Mouse (Mus musculus): ENCODE data around the gene Gnaq. TPM values are rescaled to one million over a fixed set of nuclear protein-coding genes. Genes with fewer than 3 reads are reported as not detected.

The Gnaq gene
- polyA plus RNA-seq, 1 experiment from 2014 or later = 52.7 TPM

GRCm38 (mm10) chr19:16328074-16328850 is 195.6 kb downstream of the Gnaq start:
- DNase-seq = peak; percentile 85
- Histone ChIP-seq H3K36me3 (ENCODE audit: control insufficient read depth, insufficient read depth, low read length) (peaks cover 3% of the 10 kb centered on the region; the same call in 1 of the 2 replicates), H3K27ac (replicated peaks; ENCODE audit: low read depth, low read length) (peak overlapping the region; percentile 76), H3K9ac (replicated peaks; ENCODE audit: low read length) (no peak overlapping the region; the same call in 1 of the 2 replicates), H3K4me1 (ENCODE audit: control insufficient read depth, insufficient read depth, low read length) (peaks cover 28% of the 10 kb centered on the region), H3K27me3 (ENCODE audit: control insufficient read depth, insufficient read depth, low read length) (no peaks in the 10 kb centered on the region), H3K4me3 (replicated peaks; ENCODE audit: low read depth, low read length) (no peak overlapping the region), H3K4me2 (ENCODE audit: low read length) (peak overlapping the region; percentile 27), H3K9me3 (ENCODE audit: control insufficient read depth, low read length) (no peaks in the 10 kb centered on the region)
- WGBS = 27% methylated on average over 7 of the region's 7 CpGs
- ATAC-seq (ENCODE audit: low FRiP score, low TSS enrichment) = peak; percentile 81

- peaks cover 5% of the 10 kb centered on the region; the same call in 1 of the 2 replicates for H3K36me3 ChIP-seq (ENCODE audit: control insufficient read depth, insufficient read depth, low read length)
- H3K4me3 ChIP-seq (replicated peaks; ENCODE audit: low read depth, low read length) = no peak overlapping the region
- peaks cover 28% of the 10 kb centered on the region for H3K4me1 ChIP-seq (ENCODE audit: control insufficient read depth, insufficient read depth, low read length)
- ATAC-seq (ENCODE audit: low FRiP score, low TSS enrichment) (no peak), DNase-seq (no peak)
- 0 out of 2 replicates have a peak overlapping the region, but pooled peaks have one; percentile 76 for H3K27ac ChIP-seq (replicated peaks; ENCODE audit: low read depth, low read length)
- no peaks in the 10 kb centered on the region for H3K27me3 ChIP-seq (ENCODE audit: control insufficient read depth, insufficient read depth, low read length)
- H3K9ac ChIP-seq (replicated peaks; ENCODE audit: low read length) = no peak overlapping the region
- no peaks in the 10 kb centered on the region for H3K9me3 ChIP-seq (ENCODE audit: control insufficient read depth, low read length)
- H3K4me2 ChIP-seq (ENCODE audit: low read length) = no peak overlapping the region
These were observed 196.4 kb downstream of the Gnaq start for GRCm38 (mm10) chr19:16329056-16329455.

GRCm38 (mm10) chr19:16329648-16330047 is 197.0 kb downstream of the Gnaq start:
- no peak for ATAC-seq (ENCODE audit: low FRiP score, low TSS enrichment)
- Histone ChIP-seq H3K27ac (replicated peaks; ENCODE audit: low read depth, low read length) (no peak overlapping the region), H3K4me3 (replicated peaks; ENCODE audit: low read depth, low read length) (no peak overlapping the region), H3K27me3 (ENCODE audit: control insufficient read depth, insufficient read depth, low read length) (no peaks in the 10 kb centered on the region), H3K4me2 (ENCODE audit: low read length) (no peak overlapping the region), H3K9me3 (ENCODE audit: control insufficient read depth, low read length) (no peaks in the 10 kb centered on the region), H3K4me1 (ENCODE audit: control insufficient read depth, insufficient read depth, low read length) (peaks cover 28% of the 10 kb centered on the region), H3K36me3 (ENCODE audit: control insufficient read depth, insufficient read depth, low read length) (peaks cover 8% of the 10 kb centered on the region; the same call in 1 of the 2 replicates), H3K9ac (replicated peaks; ENCODE audit: low read length) (no peak overlapping the region)
- no peak for DNase-seq
- 91% methylated on average over 6 of the region's 6 CpGs for WGBS

GRCm38 (mm10) chr19:16330161-16330560 is 197.5 kb downstream of the Gnaq start:
- no peak for DNase-seq

GRCm38 (mm10) chr19:16331047-16331446 is 198.4 kb downstream of the Gnaq start:
- Histone ChIP-seq H3K27ac (replicated peaks; ENCODE audit: low read depth, low read length) (no peak overlapping the region), H3K4me3 (replicated peaks; ENCODE audit: low read depth, low read length) (no peak overlapping the region), H3K4me2 (ENCODE audit: low read length) (no peak overlapping the region), H3K4me1 (ENCODE audit: control insufficient read depth, insufficient read depth, low read length) (peaks cover 23% of the 10 kb centered on the region), H3K27me3 (ENCODE audit: control insufficient read depth, insufficient read depth, low read length) (no peaks in the 10 kb centered on the region), H3K9me3 (ENCODE audit: control insufficient read depth, low read length) (no peaks in the 10 kb centered on the region), H3K36me3 (ENCODE audit: control insufficient read depth, insufficient read depth, low read length) (peaks cover 18% of the 10 kb centered on the region), H3K9ac (replicated peaks; ENCODE audit: low read length) (no peak overlapping the region)
- ATAC-seq (ENCODE audit: low FRiP score, low TSS enrichment) (no peak), DNase-seq (no peak)
- WGBS = 92% methylated on average over 6 of the region's 6 CpGs

More at GRCm38 (mm10) chr19:16330161-16330560, 197.5 kb downstream of the Gnaq start:
- Histone ChIP-seq H3K9ac (replicated peaks; ENCODE audit: low read length) (no peak overlapping the region), H3K4me3 (replicated peaks; ENCODE audit: low read depth, low read length) (no peak overlapping the region), H3K36me3 (ENCODE audit: control insufficient read depth, insufficient read depth, low read length) (peaks cover 12% of the 10 kb centered on the region), H3K9me3 (ENCODE audit: control insufficient read depth, low read length) (no peaks in the 10 kb centered on the region), H3K27me3 (ENCODE audit: control insufficient read depth, insufficient read depth, low read length) (no peaks in the 10 kb centered on the region), H3K4me2 (ENCODE audit: low read length) (no peak overlapping the region), H3K27ac (replicated peaks; ENCODE audit: low read depth, low read length) (no peak overlapping the region), H3K4me1 (ENCODE audit: control insufficient read depth, insufficient read depth, low read length) (peaks cover 28% of the 10 kb centered on the region)
- ATAC-seq (ENCODE audit: low FRiP score, low TSS enrichment) = no peak
- 95% methylated on average over 7 of the region's 7 CpGs for WGBS

GRCm38 (mm10) chr19:16337866-16338530 is 205.4 kb downstream of the Gnaq start:
- WGBS = 81% methylated on average over 9 of the region's 9 CpGs
- no peak for ATAC-seq (ENCODE audit: low FRiP score, low TSS enrichment)
- 0 out of 2 replicates have a peak overlapping the region, but pooled peaks have one; percentile 26 for H3K27ac ChIP-seq (replicated peaks; ENCODE audit: low read depth, low read length)

GRCm38 (mm10) chr19:16339954-16340586 is 207.4 kb downstream of the Gnaq start:
- Histone ChIP-seq H3K9ac (replicated peaks; ENCODE audit: low read length) (no peak overlapping the region), H3K36me3 (ENCODE audit: control insufficient read depth, insufficient read depth, low read length) (peaks cover 9% of the 10 kb centered on the region), H3K27me3 (ENCODE audit: control insufficient read depth, insufficient read depth, low read length) (no peaks in the 10 kb centered on the region), H3K4me3 (replicated peaks; ENCODE audit: low read depth, low read length) (no peak overlapping the region), H3K4me2 (ENCODE audit: low read length) (no peak overlapping the region), H3K27ac (replicated peaks; ENCODE audit: low read depth, low read length) (no peak overlapping the region), H3K4me1 (ENCODE audit: control insufficient read depth, insufficient read depth, low read length) (no peaks in the 10 kb centered on the region), H3K9me3 (ENCODE audit: control insufficient read depth, low read length) (no peaks in the 10 kb centered on the region)
- no peak for ATAC-seq (ENCODE audit: low FRiP score, low TSS enrichment)
- WGBS = 93% methylated on average over 4 of the region's 4 CpGs
- DNase-seq = no peak

More at GRCm38 (mm10) chr19:16337866-16338530, 205.4 kb downstream of the Gnaq start:
- Histone ChIP-seq H3K4me2 (ENCODE audit: low read length) (no peak overlapping the region), H3K27me3 (ENCODE audit: control insufficient read depth, insufficient read depth, low read length) (no peaks in the 10 kb centered on the region), H3K4me1 (ENCODE audit: control insufficient read depth, insufficient read depth, low read length) (no peaks in the 10 kb centered on the region), H3K9ac (replicated peaks; ENCODE audit: low read length) (no peak overlapping the region), H3K9me3 (ENCODE audit: control insufficient read depth, low read length) (no peaks in the 10 kb centered on the region), H3K36me3 (ENCODE audit: control insufficient read depth, insufficient read depth, low read length) (peaks cover 17% of the 10 kb centered on the region), H3K4me3 (replicated peaks; ENCODE audit: low read depth, low read length) (no peak overlapping the region)
- no peak for DNase-seq

- Histone ChIP-seq H3K9ac (replicated peaks; ENCODE audit: low read length) (no peak overlapping the region), H3K4me1 (ENCODE audit: control insufficient read depth, insufficient read depth, low read length) (no peaks in the 10 kb centered on the region), H3K27ac (replicated peaks; ENCODE audit: low read depth, low read length) (no peak overlapping the region), H3K36me3 (ENCODE audit: control insufficient read depth, insufficient read depth, low read length) (no peaks in the 10 kb centered on the region), H3K9me3 (ENCODE audit: control insufficient read depth, low read length) (no peaks in the 10 kb centered on the region), H3K4me2 (ENCODE audit: low read length) (no peak overlapping the region), H3K4me3 (replicated peaks; ENCODE audit: low read depth, low read length) (no peak overlapping the region), H3K27me3 (ENCODE audit: control insufficient read depth, insufficient read depth, low read length) (no peaks in the 10 kb centered on the region)
- WGBS = 55% methylated on average over 2 of the region's 2 CpGs
- DNase-seq (peak; percentile 44), ATAC-seq (ENCODE audit: low FRiP score, low TSS enrichment) (no peak)
These were observed 210.1 kb downstream of the Gnaq start for GRCm38 (mm10) chr19:16342702-16343101.

Data from midbrain, embryonic 14.5 days (tissue).